Mouse (Mus musculus) heart, embryonic 14.5 days (tissue): Measurements from ENCODE around the gene Mroh8. TPM values are rescaled to one million over a fixed set of nuclear protein-coding genes. Genes with fewer than 3 reads are reported as not detected.

Experiments
- ATAC-seq: fragments of 200-750 bp; cut with Nextera tagmentation; 2 replicates; pipeline ENCODE4 v1.8.0; 2017; ENCODE audit warnings: low read depth, moderate TSS enrichment; ENCODE audit not compliant: insufficient number of reproducible peaks, insufficient read depth, low FRiP score
- H3K27ac ChIP-seq, 2 experiments: fragments of 200-500 bp in 1 of 2; fragments of 300-500 bp in 1 of 2; sonication (generic) in 1 of 2; replicated peaks in 1 of 2; 2 replicates each; pipeline ENCODE4 v1.5.1; 2012 to 2014; ENCODE audit warnings: low read depth in 2 of 2, low read length in 2 of 2, control low read depth in 1 of 2, mild to moderate bottlenecking in 1 of 2, mixed read lengths in 1 of 2; ENCODE audit not compliant: control insufficient read depth in 1 of 2, insufficient read depth in 1 of 2
- H3K27me3 ChIP-seq: fragments of 300-500 bp; sonication (generic); 2 replicates; pipeline ENCODE4 v1.6.1; 2014; ENCODE audit warnings: mild to moderate bottlenecking, low read length, control low read depth; ENCODE audit not compliant: control insufficient read depth, insufficient read depth
- H3K36me3 ChIP-seq: fragments of 300-500 bp; sonication (generic); 2 replicates; pipeline ENCODE4 v1.6.1; 2014; ENCODE audit warnings: mild to moderate bottlenecking, control low read depth, low read length, mixed read lengths; ENCODE audit not compliant: control insufficient read depth, insufficient read depth
- H3K4me1 ChIP-seq, 2 experiments: fragments of 200-500 bp in 1 of 2; fragments of 300-500 bp in 1 of 2; sonication (generic) in 1 of 2; 2 replicates each; pipeline ENCODE4 v1.6.1; 2012 to 2014; ENCODE audit warnings: low read length in 2 of 2, control low read depth in 1 of 2, mixed read lengths in 1 of 2; ENCODE audit not compliant: control insufficient read depth in 2 of 2, insufficient read depth in 2 of 2
- H3K4me2 ChIP-seq: fragments of 300-500 bp; sonication (generic); 2 replicates; pipeline ENCODE4 v1.6.1; 2014; ENCODE audit warnings: mild to moderate bottlenecking, low read length
- H3K4me3 ChIP-seq, 2 experiments: fragments of 200-500 bp in 1 of 2; fragments of 300-500 bp in 1 of 2; sonication (generic) in 1 of 2; 2 replicates each; pipeline ENCODE4 v1.5.1; 2012 to 2014; ENCODE audit warnings: low read length in 2 of 2, mild to moderate bottlenecking in 2 of 2, control low read depth in 1 of 2, low read depth in 1 of 2, moderate library complexity in 1 of 2; ENCODE audit not compliant: control insufficient read depth in 1 of 2, insufficient read depth in 1 of 2
- H3K9ac ChIP-seq: fragments of 300-500 bp; sonication (generic); 2 replicates; pipeline ENCODE4 v1.6.1; 2014; ENCODE audit warnings: mild to moderate bottlenecking, low read length
- H3K9me3 ChIP-seq: fragments of 300-500 bp; sonication (generic); 2 replicates; pipeline ENCODE4 v1.6.1; 2016; ENCODE audit warnings: low read length, control low read depth; ENCODE audit not compliant: control insufficient read depth
- WGBS: fragments of 180-500 bp; shearing (Covaris S2); extraction: QIAGEN DNeasy Blood & Tissue Kit; methylation state at CpG from one replicate; pipeline ENCODE4 v1.1.7; 2014; 5-methylcytosine and 5-hydroxymethylcytosine counted together
- polyA plus RNA-seq: library from polyadenylated mRNA; unstranded; fragments of >200 nt; fragmentation: Nextera tagmentation; extraction: Ambion mirVana; gene quantifications from 2 replicates; pipeline ENCODE4 v1.2.1, GENCODE M21; 2014

Gene Mroh8
- polyA plus RNA-seq, 1 experiment from 2014 or later = 0.43 TPM

DNA sequence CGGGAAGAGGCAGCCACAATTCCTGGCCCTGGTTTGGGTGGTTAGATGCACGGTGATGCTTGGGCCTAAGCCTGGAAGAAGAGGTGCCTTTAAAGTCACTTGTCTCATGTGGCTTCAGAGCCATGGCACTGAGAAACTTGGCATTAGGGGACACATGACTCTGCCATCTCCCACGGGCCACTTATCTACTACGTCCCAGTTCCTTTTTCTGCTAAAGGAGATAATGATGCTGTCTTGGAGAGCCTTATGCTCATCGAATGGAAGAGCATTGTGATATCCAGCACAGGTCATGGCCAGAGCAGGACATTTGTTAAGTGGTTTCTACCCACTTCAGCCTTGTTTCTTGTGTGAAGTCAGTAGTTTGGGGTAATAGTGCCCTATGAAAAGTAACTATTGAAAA, 9.6 kb upstream of the Mroh8 start:
- no peak overlapping the region for H3K4me2 ChIP-seq
- H3K9ac ChIP-seq = no peak overlapping the region
- no peak overlapping the region for H3K4me3 ChIP-seq
- no peak overlapping the region for H3K27ac ChIP-seq
- no peaks in the 10 kb centered on the region for H3K9me3 ChIP-seq
- no peaks in the 10 kb centered on the region for H3K27me3 ChIP-seq
- ATAC-seq = no peak
- 82% methylated on average over 5 of the region's 5 CpGs for WGBS
- H3K4me1 ChIP-seq = peaks cover 0 to 5% of the 10 kb centered on the region in 2 experiments; a peak in 1 of 4 replicates
- H3K36me3 ChIP-seq = peaks cover 93% of the 10 kb centered on the region

DNA sequence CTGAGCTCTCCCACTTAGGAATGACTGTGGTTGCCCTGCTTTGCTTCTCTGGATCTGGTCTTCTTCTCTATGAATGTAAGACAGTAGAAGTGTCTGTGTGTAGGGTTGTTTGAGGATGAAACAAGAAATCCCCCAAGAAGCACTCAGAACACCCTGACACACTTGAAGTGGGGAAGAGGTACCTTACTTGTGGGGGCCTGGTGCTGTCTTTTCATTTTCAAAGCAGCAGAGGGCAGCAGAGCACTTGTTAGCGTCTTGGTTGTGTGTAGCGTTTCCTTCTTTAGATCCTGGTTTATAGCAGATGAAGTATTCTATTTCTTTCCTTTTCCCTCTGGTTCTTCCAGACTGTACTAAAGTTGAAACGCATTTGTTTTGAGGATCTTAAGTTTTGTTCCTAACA, 8.2 kb upstream of the Mroh8 start:
- 19% methylated on average over 3 of the region's 3 CpGs for WGBS
- Histone ChIP-seq H3K36me3 (peaks cover 93% of the 10 kb centered on the region), H3K27me3 (no peaks in the 10 kb centered on the region), H3K4me2 (no peak overlapping the region), H3K9me3 (no peaks in the 10 kb centered on the region), H3K27ac (no peak overlapping the region), H3K4me1 (peaks cover 0 to 5% of the 10 kb centered on the region in 2 experiments; a peak in 1 of 4 replicates), H3K9ac (no peak overlapping the region), H3K4me3 (no peak overlapping the region)
- ATAC-seq = no peak

DNA sequence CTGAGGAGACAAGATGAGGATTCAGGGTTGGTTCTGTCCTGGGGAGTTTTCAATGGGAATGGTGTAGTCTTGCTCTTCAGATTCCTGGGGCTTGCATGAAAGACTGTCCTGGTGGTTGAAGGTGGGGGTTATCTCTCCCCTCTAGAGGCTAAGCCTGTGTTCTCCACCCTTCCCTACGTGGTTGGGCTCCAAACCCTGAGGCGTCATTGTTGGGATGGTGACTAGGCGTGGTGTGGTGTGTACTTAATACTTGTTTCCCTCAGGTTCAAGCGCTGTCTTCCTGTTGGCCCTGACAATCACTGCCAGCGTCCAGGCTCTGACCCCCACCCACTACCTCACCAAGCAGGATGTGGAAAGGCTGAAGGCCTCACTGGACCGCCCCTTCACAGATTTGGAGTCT, 4.0 kb upstream of the Mroh8 start:
- H3K9me3 ChIP-seq = no peaks in the 10 kb centered on the region
- no peak overlapping the region for H3K9ac ChIP-seq
- no peak overlapping the region for H3K4me2 ChIP-seq
- H3K4me3 ChIP-seq = no peak overlapping the region
- ATAC-seq = no peak
- WGBS = 71% methylated on average over 6 of the region's 6 CpGs
- H3K27ac ChIP-seq = no peak overlapping the region
- H3K27me3 ChIP-seq = no peaks in the 10 kb centered on the region
- peaks cover 3 to 19% of the 10 kb centered on the region in 2 experiments for H3K4me1 ChIP-seq
- H3K36me3 ChIP-seq = peaks cover 54% of the 10 kb centered on the region

DNA sequence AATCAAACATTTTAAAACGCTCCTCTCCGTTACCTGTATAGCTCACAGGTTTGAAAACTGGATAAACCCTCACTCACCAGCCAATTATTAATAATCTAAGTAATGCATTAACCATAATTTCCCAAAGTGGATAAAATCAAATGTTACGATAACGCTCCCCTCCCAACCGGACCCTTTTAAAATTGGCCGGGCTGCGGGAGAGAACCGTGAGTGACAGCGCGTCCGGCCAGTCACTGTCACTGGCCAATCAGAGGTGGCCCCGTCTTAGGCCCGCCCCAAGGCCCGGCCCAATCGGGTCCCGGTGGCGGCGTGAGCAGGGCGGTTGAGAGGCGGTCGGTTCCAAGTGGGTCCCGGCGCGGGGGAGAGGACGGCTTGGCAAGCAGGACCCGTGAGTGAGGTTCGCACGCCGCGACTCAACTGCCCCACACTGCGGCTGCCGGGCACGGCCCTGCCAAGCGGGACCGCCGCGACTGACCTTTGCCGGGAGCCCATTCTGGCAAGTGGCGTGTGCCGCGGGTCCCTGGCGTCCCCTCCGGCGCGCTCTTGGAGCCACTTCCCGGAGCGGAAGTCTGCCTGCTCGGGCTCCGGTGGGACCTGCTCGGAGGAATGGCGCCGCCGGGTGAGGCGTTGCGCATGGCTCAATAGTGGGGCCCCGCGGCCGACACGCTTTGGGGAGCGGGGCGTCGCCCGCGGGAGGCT, 483 bp downstream of the Mroh8 start, which contains the start of gene Rpn2:
Gene Rpn2, plus strand, starts transcription at position 301 of the 699 bp plus-strand sequence.
- Histone ChIP-seq H3K9me3 (no peaks in the 10 kb centered on the region), H3K4me1 (peaks cover 5 to 18% of the 10 kb centered on the region in 2 experiments), H3K36me3 (peaks cover 15% of the 10 kb centered on the region), H3K27ac (peak within 1 kb of the TSS; percentile 83 to 95), H3K27me3 (no peaks in the 10 kb centered on the region), H3K9ac (peak within 1 kb of the TSS; percentile 94), H3K4me2 (peak within 1 kb of the TSS; percentile 79), H3K4me3 (peak within 1 kb of the TSS; percentile 87 to 96)
- under 1% methylated on average over 64 of the region's 64 CpGs for WGBS
- ATAC-seq = peak; percentile 100

DNA sequence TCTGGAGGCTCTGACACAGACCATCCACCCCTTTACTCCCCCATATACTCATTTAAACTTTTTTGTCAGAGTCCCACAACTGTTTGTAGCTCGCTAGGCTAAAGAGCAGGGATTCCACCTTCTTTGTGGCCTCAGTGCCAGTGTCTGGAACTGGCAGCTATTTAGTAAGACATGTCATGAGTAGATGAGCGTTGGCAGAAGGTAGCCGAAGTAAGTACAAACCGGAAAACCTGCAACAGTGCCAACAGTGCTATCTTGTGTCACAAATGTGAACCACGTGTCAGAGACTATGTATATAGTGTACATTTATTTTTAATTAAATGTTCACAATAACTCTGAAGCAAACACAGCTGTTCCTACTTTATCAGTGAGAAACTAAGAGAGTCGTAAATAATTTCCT, 15.5 kb downstream of the Mroh8 start:
- H3K36me3 ChIP-seq = no peaks in the 10 kb centered on the region
- no peak overlapping the region for H3K27ac ChIP-seq
- no peaks in the 10 kb centered on the region for H3K4me1 ChIP-seq
- no peak overlapping the region for H3K4me3 ChIP-seq
- WGBS = 66% methylated on average over 6 of the region's 6 CpGs
- no peak overlapping the region for H3K4me2 ChIP-seq
- no peak overlapping the region for H3K9ac ChIP-seq
- no peaks in the 10 kb centered on the region for H3K9me3 ChIP-seq
- no peaks in the 10 kb centered on the region for H3K27me3 ChIP-seq
- no peak for ATAC-seq

DNA sequence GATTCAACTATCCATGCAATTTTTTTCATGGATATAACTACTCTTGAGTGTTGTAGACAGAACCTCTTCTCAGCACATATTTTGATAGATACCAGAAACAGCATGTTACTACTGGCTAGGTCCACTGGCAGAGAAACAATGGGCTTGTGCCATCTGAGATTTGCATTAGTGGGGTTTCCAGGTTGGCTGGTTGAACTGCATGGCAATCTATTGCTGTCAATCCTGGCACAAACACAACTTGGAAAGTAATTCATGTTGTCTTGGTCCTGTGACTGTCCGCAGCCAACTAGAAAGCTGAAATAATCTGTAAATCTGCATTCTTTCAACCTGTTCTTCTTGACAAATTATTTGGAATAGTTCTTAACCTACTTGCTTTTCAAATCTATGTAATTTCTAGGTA, 16.2 kb downstream of the Mroh8 start:
- H3K27ac ChIP-seq = no peak overlapping the region
- no peak for ATAC-seq
- no peaks in the 10 kb centered on the region for H3K27me3 ChIP-seq
- H3K4me2 ChIP-seq = no peak overlapping the region
- no peaks in the 10 kb centered on the region for H3K4me1 ChIP-seq
- no peak overlapping the region for H3K4me3 ChIP-seq
- WGBS = 76% methylated on average over 1 of the region's 1 CpGs
- H3K36me3 ChIP-seq = no peaks in the 10 kb centered on the region
- no peaks in the 10 kb centered on the region for H3K9me3 ChIP-seq
- H3K9ac ChIP-seq = no peak overlapping the region

DNA sequence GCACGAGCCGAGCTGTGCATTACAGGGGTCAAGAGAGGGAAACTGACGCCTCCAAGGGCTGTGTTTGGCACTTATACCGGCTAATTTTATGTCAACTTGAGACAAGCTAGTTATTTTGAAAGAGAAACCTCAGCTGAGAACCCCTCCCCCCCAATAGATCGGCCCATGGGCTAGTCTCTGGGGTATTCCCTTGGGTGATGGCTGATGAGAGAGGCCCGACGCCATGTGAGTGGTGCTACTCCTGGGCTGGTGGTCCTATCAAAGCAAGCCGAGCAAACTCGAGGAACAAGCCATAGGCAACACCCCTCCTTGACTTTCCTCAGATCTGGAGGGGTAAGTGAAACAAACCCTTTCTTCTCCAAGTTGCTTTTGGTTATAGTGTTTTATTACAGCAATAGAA, 16.8 kb downstream of the Mroh8 start:
- H3K27me3 ChIP-seq = no peaks in the 10 kb centered on the region
- H3K9ac ChIP-seq = no peak overlapping the region
- no peaks in the 10 kb centered on the region for H3K36me3 ChIP-seq
- no peak for ATAC-seq
- H3K27ac ChIP-seq = no peak overlapping the region
- WGBS = 59% methylated on average over 9 of the region's 9 CpGs
- H3K4me1 ChIP-seq = no peaks in the 10 kb centered on the region
- H3K9me3 ChIP-seq = no peaks in the 10 kb centered on the region
- H3K4me3 ChIP-seq = no peak overlapping the region
- H3K4me2 ChIP-seq = no peak overlapping the region

DNA sequence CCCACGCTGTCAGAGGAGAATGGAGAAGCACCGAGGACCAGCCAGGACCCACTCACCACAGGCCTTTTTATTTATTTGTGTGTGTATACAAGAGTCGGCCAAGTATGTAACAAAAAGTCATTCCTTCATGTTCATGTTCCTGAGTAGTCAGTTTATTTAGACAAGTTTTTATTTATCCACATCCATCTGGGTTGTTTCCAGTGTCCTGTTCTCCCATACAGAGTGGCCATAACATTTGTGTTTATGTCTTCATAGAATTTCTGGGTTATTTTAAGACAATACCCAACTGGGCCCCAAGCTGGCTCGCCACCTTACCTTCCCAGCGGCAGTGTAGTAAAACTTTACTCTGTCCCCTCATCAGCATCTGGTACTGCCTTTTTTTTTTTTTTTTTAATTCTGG, 17.4 kb downstream of the Mroh8 start:
- H3K4me2 ChIP-seq = no peak overlapping the region
- no peak overlapping the region for H3K4me3 ChIP-seq
- no peak for ATAC-seq
- no peak overlapping the region for H3K9ac ChIP-seq
- WGBS = 78% methylated on average over 5 of the region's 5 CpGs
- H3K27me3 ChIP-seq = no peaks in the 10 kb centered on the region
- no peaks in the 10 kb centered on the region for H3K9me3 ChIP-seq
- no peak overlapping the region for H3K27ac ChIP-seq
- no peaks in the 10 kb centered on the region for H3K36me3 ChIP-seq
- no peaks in the 10 kb centered on the region for H3K4me1 ChIP-seq
